Mouse (Mus musculus) R1 (cell line): ENCODE results near the gene Gm4312.
A peak's percentile ranks its signal among the peaks of the same experiment; 100 is the strongest.
"Not testable (repeated sequence)": the region's sequence is repeated elsewhere in the genome, so short reads cannot be mapped to it uniquely, and the experiment has no call there.

Experiments used
- DNase-seq: peaks from one replicate; pipeline ENCODE4 v3.0.0-alpha.2; 2018; ENCODE audit warnings: low read depth, low spot score

Gene Gm4312

GRCm38 (mm10) chr10:100382460-100382859, at the start of gene Gm4312:
TSS of gene Gm4312 (minus strand) at chr10:100382560.
- DNase-seq: not testable (repeated sequence)

GRCm38 (mm10) chr10:100427592-100427991, 45.2 kb upstream of the Gm4312 start:
- no peak for DNase-seq

GRCm38 (mm10) chr10:100415566-100415965, 33.2 kb upstream of the Gm4312 start:
- no peak for DNase-seq

- DNase-seq: peak; percentile 52
Observed at GRCm38 (mm10) chr10:100402301-100402700, 19.9 kb upstream of the Gm4312 start.

GRCm38 (mm10) chr10:100361038-100361437, 21.3 kb downstream of the Gm4312 start, which contains the start of gene Gm4307:
TSS of gene Gm4307 (plus strand) at chr10:100361338.
- not testable (repeated sequence) for DNase-seq

GRCm38 (mm10) chr10:100356841-100357240, 25.5 kb downstream of the Gm4312 start:
- not testable (repeated sequence) for DNase-seq

- not testable (repeated sequence) for DNase-seq
Observed at GRCm38 (mm10) chr10:100350793-100351192, 31.6 kb downstream of the Gm4312 start, which contains the start of gene Gm4305. TSS of gene Gm4305 (plus strand) at chr10:100351093.

- DNase-seq: not testable (repeated sequence)
Observed at GRCm38 (mm10) chr10:100345672-100346071, 36.7 kb downstream of the Gm4312 start, which contains the start of gene Gm4303. TSS of gene Gm4303 (plus strand) at chr10:100345972.

GRCm38 (mm10) chr10:100340536-100340935, 41.8 kb downstream of the Gm4312 start, which contains the start of gene Gm4302:
TSS of gene Gm4302 (plus strand) at chr10:100340836.
- not testable (repeated sequence) for DNase-seq

GRCm38 (mm10) chr10:100335376-100335775, 47.0 kb downstream of the Gm4312 start, which contains the start of gene Gm4301:
TSS of gene Gm4301 (plus strand) at chr10:100335676.
- DNase-seq: not testable (repeated sequence)
